Mouse (Mus musculus): ENCODE measurements at regions not wholly inside any gene's neighbourhood (a gene's known extent, or its start where the extent isn't known, plus 50 kb on each side); places are given as distances from the start of the nearest gene placed in this dataset.

DNA sequence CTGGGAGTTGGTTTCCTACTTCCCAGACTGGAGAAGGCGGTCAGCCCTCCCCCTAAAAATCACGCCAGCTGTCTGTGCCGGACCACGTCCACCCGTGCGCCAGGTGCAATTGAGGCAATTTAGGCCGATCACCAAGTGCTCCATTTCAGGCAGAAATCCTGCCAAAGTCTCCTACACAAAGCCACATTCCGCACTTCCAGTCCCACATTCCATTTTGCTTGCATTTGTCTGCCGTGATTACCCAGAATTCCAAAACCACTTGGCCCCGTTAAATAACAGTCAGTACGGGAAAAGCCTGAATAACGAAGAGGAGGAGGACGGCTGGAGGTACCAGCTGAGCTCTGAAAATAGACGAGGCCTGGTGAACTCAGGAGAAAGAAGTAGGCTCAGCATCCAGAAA, 167.1 kb upstream of the Srrm4 start:
- DNase-seq: no peak

DNA sequence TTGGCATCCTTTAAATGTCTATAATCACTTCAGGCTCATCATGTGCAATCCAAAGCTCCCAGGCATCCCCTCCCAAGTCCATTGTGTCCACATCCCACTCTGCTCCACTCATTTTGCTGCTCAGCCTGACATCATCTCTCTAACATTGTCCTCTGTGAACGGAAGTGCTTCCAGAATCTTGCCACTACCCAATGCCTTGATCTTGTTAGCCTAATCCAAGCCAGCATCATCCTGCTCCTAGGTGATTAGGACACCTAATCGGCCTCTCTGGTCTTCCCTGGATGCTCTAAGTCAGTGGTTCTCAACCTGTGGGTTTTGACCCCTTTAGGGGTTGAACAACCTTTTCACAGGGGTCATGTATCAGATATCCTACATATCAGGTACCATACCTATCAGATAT, 161.3 kb upstream of the Srrm4 start:
- DNase-seq: no peak

DNA sequence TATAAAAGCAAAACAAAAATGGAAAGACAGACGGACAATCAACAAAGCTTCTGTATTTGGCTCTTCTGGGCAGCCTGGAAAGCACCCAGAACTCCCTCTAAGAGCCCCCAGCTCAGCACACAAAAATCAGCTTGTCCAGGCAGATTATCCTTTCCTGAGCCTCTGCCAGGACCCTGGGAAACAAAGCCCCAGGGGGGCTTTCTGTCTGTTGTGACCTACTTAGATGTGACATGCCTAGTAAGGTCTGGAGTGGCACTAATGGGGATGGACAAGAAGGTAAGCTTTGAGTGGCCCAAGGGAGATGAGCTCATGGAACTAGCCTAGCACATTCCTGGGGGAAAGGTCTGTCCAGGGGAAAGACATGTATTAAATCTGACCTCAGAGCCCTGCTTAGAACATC, 160.5 kb upstream of the Srrm4 start:
- DNase-seq: no peak

DNA sequence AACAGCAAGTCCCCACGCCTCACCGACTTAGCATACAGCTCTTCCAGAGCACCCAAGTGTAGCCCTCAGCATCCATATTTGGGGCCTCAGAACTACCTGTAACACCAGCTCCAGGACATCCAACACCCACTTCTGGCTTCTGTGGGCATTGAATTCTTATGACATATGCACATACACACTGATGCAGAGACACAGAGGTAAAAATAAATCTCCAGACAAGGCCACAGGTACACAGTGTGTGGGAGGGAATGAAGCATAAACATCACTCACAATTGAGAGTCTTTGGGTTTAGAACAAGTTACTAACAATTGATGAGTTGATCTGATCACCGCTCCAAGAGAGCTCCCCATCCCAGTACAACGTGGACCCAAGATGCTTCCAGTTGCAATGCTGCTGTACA, 154.2 kb upstream of the Srrm4 start:
- DNase-seq: no peak

DNA sequence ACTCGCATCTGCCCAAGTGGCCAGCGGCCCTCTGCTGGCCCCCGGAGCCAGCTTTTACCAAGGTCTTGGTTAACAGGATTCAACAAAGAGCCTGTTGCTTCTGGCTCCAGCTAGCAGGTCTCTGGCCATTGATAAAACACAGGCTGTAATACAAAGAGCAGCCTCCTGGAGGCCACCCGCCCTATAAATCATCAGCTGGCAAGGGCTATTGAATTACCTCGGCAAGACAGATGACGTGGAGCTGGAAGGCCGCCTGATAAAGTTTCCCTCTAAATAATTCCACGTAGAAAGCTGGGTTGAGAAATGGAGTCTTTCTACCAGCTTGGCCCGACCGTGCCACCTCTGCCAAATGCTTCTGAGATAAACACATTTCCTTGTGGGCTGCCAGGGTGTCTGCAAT, 152.8 kb upstream of the Srrm4 start:
- DNase-seq: no peak

DNA sequence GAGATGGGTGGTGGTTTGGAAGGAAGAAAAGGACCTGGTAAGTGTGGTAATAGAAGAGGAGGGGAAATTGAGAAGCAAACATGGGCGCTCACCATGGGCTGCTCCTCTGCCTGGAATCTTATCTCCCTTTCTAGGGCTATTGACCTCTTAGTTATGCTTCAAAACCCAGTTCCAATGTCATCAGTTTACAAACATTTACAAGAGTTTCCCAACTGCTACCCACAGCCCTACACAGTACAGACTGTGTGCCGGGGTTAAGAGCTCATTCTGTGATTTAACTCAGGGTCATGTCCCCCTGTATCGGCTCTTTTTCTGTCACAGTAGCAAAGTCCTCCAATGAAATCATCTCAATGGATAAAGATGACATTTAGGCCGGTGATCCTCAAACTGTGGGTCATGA, 144.0 kb upstream of the Srrm4 start:
- DNase-seq: no peak

DNA sequence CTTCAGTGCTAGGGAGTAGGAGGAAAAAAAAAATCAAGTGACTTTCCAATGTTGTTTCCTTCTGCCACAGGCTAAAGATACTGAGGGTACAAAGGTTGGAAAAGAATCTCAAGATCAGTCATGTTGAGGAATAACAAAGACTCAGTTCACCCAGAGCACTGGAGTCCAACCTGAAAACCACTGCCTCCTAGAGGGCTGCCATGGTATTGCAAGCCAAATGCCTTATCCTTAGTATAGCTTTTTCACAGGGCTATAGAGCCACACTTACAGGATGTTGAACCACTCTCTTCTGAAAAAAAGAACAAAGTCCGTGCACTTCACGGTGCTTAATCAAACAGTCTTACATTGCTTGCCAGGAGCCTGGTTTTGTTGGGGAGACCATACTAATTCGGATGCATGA, 139.9 kb upstream of the Srrm4 start:
- no peak for DNase-seq

DNA sequence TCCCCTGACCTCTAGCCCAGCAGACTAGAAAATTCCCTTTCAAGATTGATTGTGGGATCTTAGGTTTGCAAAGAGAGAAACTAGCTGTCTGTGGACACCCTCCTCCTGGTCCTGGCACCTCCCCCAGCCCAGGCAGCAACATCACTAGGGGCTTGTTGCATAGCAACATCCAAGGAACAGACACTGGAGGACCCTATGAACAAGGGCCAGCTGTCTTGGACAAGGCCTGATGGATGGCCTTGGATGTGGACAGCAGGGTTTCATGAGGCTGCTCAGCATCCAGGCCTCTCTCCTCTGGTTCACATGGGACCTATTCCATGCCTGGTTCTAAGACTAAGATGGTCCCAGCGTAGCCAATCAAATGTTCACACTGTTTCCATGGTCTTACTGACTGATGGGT, 127.6 kb upstream of the Srrm4 start:
- DNase-seq: no peak

DNA sequence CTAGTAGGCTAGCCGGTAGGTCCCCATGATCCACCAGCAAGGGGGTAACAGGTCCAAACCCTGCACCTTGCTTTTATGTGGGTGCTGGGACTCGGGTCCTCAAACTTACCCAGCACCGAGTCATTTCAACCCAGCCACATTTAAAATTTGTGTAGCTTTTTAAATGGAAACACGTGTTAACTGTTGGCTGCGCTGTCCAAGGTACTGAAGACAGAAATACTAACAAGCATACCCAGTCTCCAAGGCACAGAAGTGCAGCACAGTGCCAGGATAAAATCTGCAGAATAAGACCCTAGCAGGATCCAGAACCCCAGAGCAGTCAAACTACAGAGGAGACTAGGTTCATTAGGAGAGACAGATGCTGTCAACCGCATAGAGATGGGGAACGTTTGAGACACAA, 122.6 kb upstream of the Srrm4 start:
- DNase-seq: peak; percentile 4

DNA sequence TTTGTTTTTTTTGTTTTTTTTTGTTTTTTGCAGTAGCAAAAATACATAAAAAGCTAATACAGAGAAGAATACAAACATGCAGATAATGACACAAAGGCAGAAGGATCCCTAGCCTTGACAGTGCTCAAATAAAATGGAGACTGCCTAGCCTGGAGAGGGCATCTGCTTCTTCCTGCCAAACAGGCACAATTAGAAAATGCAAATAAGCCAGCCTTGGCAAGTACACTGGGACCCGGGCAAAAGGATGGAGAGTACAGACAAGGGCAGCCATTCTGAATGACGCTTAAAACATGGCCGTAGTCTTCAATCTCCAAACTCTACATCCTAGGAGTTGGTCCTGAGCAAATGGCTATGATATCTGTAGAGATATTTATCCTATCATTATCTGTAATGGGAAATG, 120.4 kb upstream of the Srrm4 start:
- no peak for DNase-seq

DNA sequence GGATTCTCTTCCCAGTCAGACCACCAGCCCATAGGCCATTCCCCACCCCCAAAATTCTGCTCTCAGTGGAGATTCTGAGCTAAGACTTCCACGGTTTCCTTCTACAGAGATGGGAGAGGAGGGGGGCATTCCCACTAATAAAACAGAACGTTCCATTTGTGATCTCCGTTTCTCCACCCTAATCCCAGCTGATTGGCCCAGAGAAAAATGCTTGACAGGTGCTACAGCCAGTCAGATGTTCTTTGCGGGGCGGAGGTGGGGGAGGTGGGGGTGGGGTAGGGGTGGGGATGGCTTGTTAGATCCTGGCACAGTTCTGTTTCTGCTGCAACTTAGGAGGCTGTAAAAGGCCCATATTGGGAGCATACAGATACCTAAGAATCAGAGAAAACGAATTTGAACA, 116.9 kb upstream of the Srrm4 start:
- DNase-seq: no peak

DNA sequence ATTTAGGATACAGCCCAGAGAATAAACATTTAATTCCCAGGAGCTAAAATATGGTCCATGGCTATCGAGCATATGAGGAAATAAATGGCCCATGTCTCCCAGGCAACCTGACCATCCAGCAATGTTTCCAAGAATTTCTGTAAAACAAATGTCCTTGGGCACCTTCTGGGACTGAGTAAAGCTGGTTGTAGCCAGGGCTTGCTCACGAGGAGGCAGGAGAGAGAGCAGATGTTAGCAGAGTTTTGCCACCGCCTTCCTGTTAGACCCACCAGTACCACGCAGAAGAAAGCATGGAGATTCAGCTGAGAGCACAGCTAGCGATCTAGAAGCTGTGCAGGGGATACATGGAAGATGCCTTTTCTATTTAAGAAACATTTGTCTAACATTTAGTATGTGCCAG, 70.8 kb upstream of the Srrm4 start:
- DNase-seq: no peak

DNA sequence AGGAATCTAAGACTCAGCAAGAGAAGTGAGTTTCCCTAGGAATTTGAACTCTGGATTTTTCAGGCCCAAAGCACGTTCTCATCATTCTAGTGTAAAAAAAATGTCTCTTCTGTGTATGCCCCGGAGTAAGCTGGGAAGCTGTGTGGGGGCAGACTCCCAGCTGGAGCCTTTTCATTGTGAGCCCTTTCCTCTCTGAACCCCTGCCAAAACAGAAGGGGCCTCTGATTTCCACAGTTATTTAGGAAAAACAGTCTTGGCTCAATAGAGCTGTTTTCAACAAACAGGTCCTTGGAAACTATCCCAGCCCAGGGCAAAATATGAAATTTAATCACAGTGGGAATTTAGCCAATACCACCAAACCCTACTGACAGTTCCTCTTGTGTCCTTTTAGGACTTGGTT, 70.2 kb upstream of the Srrm4 start:
- no peak for DNase-seq

DNA sequence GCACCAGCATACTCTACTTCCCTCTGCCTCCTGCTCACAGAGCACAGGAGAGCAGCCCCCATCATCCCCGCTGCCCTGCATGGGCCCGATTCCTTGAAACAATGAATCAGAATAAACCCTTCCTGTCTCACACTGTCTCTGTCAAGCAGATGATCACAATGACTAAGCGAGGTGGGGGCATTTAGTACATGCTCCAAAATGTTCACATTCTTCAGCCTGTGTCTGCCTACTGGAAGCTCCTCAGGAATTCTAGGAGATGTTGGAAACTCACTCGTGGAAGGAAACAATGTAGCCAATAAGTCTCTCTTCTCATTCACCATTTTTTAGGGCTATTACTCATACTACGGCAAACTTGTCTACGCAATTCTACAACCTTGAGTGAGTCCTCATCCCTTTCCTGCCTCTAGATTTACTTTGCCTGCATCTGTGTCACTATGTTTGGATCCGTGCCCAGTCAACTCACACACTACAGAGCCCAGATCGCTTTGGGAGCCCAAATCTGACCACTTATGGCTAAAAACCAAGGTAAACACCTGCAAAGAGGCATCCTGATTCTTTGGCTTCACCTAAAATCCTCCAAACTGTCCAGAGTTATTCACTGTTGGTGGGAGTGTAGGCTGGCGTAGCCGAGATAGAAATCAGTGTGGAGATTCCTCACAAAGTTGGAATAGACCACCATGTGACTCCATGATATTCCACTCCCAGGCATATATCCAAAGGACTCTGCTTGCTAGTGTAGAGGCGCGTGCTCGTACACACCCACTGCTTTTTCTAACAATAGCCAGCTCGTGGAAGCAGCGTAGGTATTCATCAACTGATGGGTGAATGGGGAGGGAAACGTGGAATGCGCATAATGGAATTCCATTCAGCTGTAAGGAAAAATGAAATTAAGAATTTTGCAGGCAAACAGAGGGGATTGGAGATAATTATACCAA, 63.1 kb upstream of the Srrm4 start:
- no peak for DNase-seq
